Mouse (Mus musculus) stomach, postnatal 0 days (tissue): ENCODE data around the gene Gabra2. TPM values are rescaled to one million over a fixed set of nuclear protein-coding genes. Genes with fewer than 3 reads are reported as not detected.

Source experiments
- ATAC-seq: fragments of 200-750 bp; cut with Nextera tagmentation; 2 replicates; pipeline ENCODE4 v1.8.0; 2017; ENCODE audit not compliant: low FRiP score, low TSS enrichment
- DNase-seq: peaks from one replicate; pipeline ENCODE4 v3.0.0-alpha.2; 2016; ENCODE audit warnings: low spot score
- H3K27ac ChIP-seq: fragments of 300-500 bp; sonication (generic); replicated peaks from 2 replicates; pipeline ENCODE4 v1.5.1; 2014; ENCODE audit warnings: mild to moderate bottlenecking, control low read depth
- H3K27me3 ChIP-seq: fragments of 300-500 bp; sonication (generic); 2 replicates; pipeline ENCODE4 v1.6.1; 2014; ENCODE audit warnings: low read length; ENCODE audit not compliant: control insufficient read depth, insufficient read depth
- H3K36me3 ChIP-seq: fragments of 300-500 bp; sonication (generic); 2 replicates; pipeline ENCODE4 v1.6.1; 2014; ENCODE audit warnings: low read length, mixed read lengths; ENCODE audit not compliant: control insufficient read depth, insufficient read depth
- H3K4me1 ChIP-seq: fragments of 300-500 bp; sonication (generic); replicated peaks from 2 replicates; pipeline ENCODE4 v1.6.1; 2014; ENCODE audit warnings: antibody characterized with exemption; ENCODE audit not compliant: control insufficient read depth, insufficient read depth
- H3K4me2 ChIP-seq: fragments of 300-500 bp; sonication (generic); replicated peaks from 2 replicates; pipeline ENCODE4 v1.6.1; 2014; ENCODE audit warnings: low read depth, mild to moderate bottlenecking, control low read depth, moderate library complexity
- H3K4me3 ChIP-seq: fragments of 300-500 bp; sonication (generic); 2 replicates; pipeline ENCODE4 v1.5.1; 2014; ENCODE audit warnings: low read depth, low read length, control low read depth
- H3K9ac ChIP-seq: fragments of 300-500 bp; sonication (generic); 2 replicates; pipeline ENCODE4 v1.6.1; 2014; ENCODE audit warnings: mild to moderate bottlenecking, low read length, control low read depth, mixed read lengths
- H3K9me3 ChIP-seq: fragments of 300-500 bp; sonication (generic); 2 replicates; pipeline ENCODE4 v1.6.1; 2016; ENCODE audit warnings: low read length; ENCODE audit not compliant: control insufficient read depth
- CTCF ChIP-seq: IDR thresholded peaks from 2 replicates; pipeline ENCODE4 v1.5.1; 2016; ENCODE audit warnings: antibody characterized with exemption, low read depth, mild to moderate bottlenecking, moderate library complexity
- EP300 ChIP-seq: optimal IDR thresholded peaks from 2 replicates; pipeline ENCODE3; 2016; ENCODE audit warnings: antibody characterized with exemption
- WGBS: fragments of 180-500 bp; shearing (Covaris S2); extraction: QIAGEN DNeasy Blood & Tissue Kit; methylation state at CpG from one replicate; pipeline ENCODE4 v1.1.7; 2014; 5-methylcytosine and 5-hydroxymethylcytosine counted together
- polyA plus RNA-seq: library from polyadenylated mRNA; unstranded; fragments of >200 nt; fragmentation: Nextera tagmentation; extraction: Ambion mirVana; gene quantifications from 2 replicates; pipeline ENCODE4 v1.2.1, GENCODE M21; 2015

Gabra2 gene
- polyA plus RNA-seq, 1 experiment from 2014 or later: 0.38 TPM

GRCm38 (mm10) chr5:70995617-70996325 lies 99.9 kb downstream of the Gabra2 start:
- H3K27me3 ChIP-seq: no peaks in the 10 kb centered on the region
- no peak overlapping the region for H3K4me2 ChIP-seq
- no peaks in the 10 kb centered on the region for H3K4me1 ChIP-seq
- no peak overlapping the region for H3K9ac ChIP-seq
- no peaks in the 10 kb centered on the region for H3K36me3 ChIP-seq
- no peak overlapping the region for H3K27ac ChIP-seq
- ATAC-seq (no peak), DNase-seq (no peak)
- no peaks in the 10 kb centered on the region for H3K9me3 ChIP-seq
- H3K4me3 ChIP-seq: no peak overlapping the region
- 71% methylated on average over 13 of the region's 13 CpGs for WGBS
- TF ChIP-seq EP300: no peak
- no peak for TF ChIP-seq CTCF

GRCm38 (mm10) chr5:70993281-70993680 lies 102.4 kb downstream of the Gabra2 start:
- Histone ChIP-seq H3K9ac (no peak overlapping the region), H3K27me3 (no peaks in the 10 kb centered on the region), H3K27ac (no peak overlapping the region), H3K4me3 (no peak overlapping the region), H3K4me1 (no peaks in the 10 kb centered on the region), H3K4me2 (no peak overlapping the region), H3K9me3 (no peaks in the 10 kb centered on the region), H3K36me3 (no peaks in the 10 kb centered on the region)
- TF ChIP-seq EP300 (no peak), CTCF (no peak)
- DNase-seq (no peak), ATAC-seq (no peak)
- 53% methylated on average over 2 of the region's 2 CpGs for WGBS

GRCm38 (mm10) chr5:70990891-70991290 lies 104.8 kb downstream of the Gabra2 start:
- Histone ChIP-seq H3K4me3 (no peak overlapping the region), H3K4me2 (no peak overlapping the region), H3K9me3 (no peaks in the 10 kb centered on the region), H3K36me3 (no peaks in the 10 kb centered on the region), H3K27me3 (no peaks in the 10 kb centered on the region), H3K9ac (no peak overlapping the region), H3K4me1 (no peaks in the 10 kb centered on the region), H3K27ac (no peak overlapping the region)
- DNase-seq (no peak), ATAC-seq (no peak)
- WGBS: 81% methylated on average over 3 of the region's 3 CpGs
- TF ChIP-seq EP300 (no peak), CTCF (no peak)
